Mouse (Mus musculus): Measurements from ENCODE around the gene Sirt6.

Sirt6 gene

DNA sequence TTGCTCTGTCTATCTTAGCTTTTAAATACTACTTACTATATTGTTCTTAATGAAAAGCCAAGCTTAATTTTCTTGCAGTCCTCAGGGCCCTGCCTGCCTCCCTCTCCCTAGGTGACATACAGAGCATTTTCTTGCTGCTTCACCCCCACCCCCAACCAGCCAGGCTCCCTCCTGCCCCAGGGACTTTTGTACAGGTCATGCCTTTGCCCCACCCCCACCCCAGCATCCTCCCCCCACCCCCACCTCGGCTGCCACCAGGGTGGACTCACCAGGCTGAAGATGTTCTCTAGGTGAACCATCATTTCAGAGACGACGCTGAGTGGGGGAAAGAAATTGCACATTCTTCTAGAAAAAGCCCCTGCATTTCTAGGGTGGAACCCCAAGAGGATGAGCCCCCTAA lies 29.3 kb downstream of the Sirt6 start:
- in situ Hi-C loops (cut with MboI; ENCODE audit: unreplicated experiment in 2 of 2) = no loop called here

DNA sequence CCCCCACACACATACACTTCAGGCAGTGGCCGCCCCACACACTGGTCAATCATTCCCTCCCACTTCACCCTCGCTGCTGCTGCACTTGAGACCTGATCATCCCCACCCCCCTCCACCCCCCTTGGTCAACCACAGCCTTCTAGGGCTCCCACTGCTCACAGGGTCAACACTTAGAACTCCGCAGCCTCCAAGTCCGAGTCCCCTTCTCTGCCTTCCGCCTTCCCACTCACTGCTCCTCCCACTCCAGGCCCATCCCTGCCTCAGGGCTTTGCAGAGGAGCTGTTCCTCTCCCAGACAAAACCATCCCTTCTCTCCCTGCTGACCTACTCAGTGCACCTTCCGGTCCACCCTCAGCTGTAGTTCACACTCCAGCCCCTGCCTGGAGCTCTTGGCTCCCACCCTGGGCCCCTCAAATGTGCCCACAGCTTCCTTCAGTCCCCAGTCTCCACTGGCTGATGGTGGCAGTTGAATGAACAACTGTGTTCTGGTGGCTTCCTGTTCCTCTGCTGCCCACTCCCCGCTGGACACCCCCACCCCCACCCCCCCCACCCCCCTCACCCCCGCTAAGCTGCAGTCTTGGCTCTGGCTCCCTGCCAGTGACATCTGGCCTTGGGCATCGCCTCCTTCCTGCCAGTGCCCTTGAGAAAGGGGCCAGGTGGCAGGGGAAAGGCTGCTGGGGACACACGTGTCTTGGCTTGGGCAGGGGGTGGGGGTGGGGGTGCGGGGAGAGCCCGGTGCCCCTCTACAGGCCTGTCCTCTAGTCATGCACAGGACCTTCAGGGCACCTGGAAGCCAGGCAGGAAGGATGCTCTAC lies 30.3 kb downstream of the Sirt6 start:
- in situ Hi-C loops (cut with MboI; ENCODE audit: unreplicated experiment in 2 of 2) = no loop called here

- in situ Hi-C loops (cut with MboI; ENCODE audit: unreplicated experiment in 2 of 2) = no loop called here
Measured at GRCm38 (mm10) chr10:81596611-81597010, 31.0 kb downstream of the Sirt6 start.

GRCm38 (mm10) chr10:81595599-81595998 lies 32.0 kb downstream of the Sirt6 start:
- in situ Hi-C loops (cut with MboI; ENCODE audit: unreplicated experiment in 2 of 2) = no loop called here

- in situ Hi-C loops (cut with MboI; ENCODE audit: unreplicated experiment in 2 of 2) = no loop called here
Measured at GRCm38 (mm10) chr10:81593935-81594334, 33.7 kb downstream of the Sirt6 start.

DNA sequence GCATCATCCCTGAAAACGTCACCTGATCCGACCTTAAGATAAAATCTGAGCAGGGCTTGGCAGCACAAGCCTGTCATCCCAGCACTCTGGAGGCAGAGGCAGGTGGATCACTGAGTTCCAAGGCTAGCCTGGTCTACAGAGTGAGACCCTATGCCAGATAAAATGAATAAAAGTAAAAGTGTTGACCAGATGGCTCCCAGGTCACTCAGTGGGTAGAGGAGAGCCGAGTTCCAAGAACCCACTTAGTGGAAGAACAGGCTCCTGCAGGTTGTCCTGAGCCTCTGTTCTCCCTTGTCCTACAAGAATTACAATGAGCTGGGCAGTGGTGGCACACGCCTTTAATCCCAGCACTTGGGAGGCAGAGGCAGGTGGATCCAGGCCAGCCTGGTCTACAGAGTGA lies 34.4 kb downstream of the Sirt6 start:
- in situ Hi-C loops (cut with MboI; ENCODE audit: unreplicated experiment in 2 of 2) = no loop called here

DNA sequence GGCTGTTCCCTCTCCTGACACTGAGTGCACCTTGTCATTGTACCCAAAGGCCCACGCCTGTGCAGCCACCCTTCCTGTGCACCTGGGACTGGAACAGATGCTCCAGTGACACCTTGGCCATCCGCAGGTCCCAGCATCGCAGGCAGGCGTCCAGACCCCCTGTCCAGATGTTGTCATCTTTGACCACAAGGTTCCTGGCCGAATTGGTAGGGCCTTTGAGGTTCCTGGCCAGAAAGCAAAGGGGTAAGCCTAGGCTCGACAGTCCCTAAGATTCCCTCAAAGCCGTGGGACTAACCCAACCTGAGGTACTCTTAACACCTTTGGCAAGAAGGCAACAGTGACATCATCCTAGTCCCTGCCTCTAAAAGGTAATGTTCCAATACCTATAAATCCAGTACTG lies 35.0 kb downstream of the Sirt6 start:
- in situ Hi-C loops (cut with MboI; ENCODE audit: unreplicated experiment in 2 of 2) = no loop called here

GRCm38 (mm10) chr10:81591846-81592245 lies 35.8 kb downstream of the Sirt6 start:
- in situ Hi-C loops (cut with MboI; ENCODE audit: unreplicated experiment in 2 of 2) = no loop called here

- in situ Hi-C loops (cut with MboI; ENCODE audit: unreplicated experiment in 2 of 2) = no loop called here
Measured at GRCm38 (mm10) chr10:81588739-81589138, 38.9 kb downstream of the Sirt6 start.

GRCm38 (mm10) chr10:81583347-81583746 lies 44.2 kb downstream of the Sirt6 start:
- in situ Hi-C loops (cut with MboI; ENCODE audit: unreplicated experiment in 2 of 2) = no loop called here

DNA sequence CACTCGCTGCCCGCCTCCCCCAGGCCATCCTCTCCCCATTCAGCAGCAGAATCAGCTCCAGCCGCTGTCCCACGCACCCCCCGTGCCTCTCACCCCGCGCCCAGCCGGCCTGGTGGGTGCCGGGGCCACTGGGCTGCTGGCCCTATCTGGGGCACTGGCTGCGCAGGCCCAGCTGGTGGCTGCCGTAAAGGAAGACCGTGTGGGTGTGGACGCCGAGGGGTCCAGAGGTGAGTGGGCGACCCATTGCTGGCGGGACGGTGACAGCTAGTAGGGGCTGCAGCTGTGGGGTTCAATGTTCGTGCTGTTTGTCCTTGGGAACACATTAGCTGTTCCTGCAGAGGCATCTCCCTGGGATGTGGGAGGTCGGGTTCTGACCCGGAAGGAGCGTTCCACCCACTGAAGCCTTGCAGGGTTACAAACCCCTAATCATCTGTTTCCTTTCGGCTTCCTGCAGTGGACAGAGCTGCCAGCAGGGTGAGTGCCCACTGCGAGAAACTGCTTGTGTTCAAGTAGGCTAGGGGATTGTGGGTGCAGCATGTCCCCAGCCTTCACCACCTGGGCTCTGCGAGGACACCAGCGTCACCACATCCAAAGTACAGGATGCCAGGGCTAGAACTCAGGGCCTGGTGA lies 47.0 kb downstream of the Sirt6 start:
- in situ Hi-C loops (cut with MboI; ENCODE audit: unreplicated experiment in 2 of 2) = no loop called here

GRCm38 (mm10) chr10:81579967-81580366 lies 47.6 kb downstream of the Sirt6 start:
- in situ Hi-C loops (cut with MboI; ENCODE audit: unreplicated experiment in 2 of 2) = no loop called here

GRCm38 (mm10) chr10:81575695-81576094 lies 51.9 kb downstream of the Sirt6 start:
- in situ Hi-C loops (cut with MboI; ENCODE audit: unreplicated experiment in 2 of 2) = no loop called here

DNA sequence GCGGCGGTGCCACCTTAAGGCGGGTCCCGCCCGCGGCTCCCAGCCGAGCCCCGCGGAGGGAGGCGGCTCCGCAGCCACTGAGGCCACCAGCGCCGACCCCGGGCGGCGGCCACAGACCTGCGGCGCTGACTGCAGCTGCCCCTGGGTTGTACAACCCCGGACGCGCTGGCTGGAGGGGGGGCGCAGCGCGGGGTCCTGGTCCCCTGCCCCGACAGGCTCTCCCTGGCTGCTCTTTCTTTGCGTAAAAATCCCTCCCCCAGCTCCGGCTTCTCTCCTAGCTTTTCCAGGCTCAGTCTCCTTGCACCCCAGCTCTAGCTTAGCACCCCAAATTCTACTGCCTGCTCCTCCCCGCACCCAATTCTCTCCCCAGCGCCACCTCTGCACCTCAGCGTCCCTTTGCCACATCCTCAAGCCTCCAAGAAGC lies 52.4 kb downstream of the Sirt6 start:
- in situ Hi-C loops (cut with MboI; ENCODE audit: unreplicated experiment in 2 of 2) = no loop called here

- in situ Hi-C loops (cut with MboI; ENCODE audit: unreplicated experiment in 2 of 2) = no loop called here
Measured at GRCm38 (mm10) chr10:81574081-81575056, 53.2 kb downstream of the Sirt6 start, which contains the start of gene Tle2. TSS of gene Tle2 (plus strand) at chr10:81574561.

DNA sequence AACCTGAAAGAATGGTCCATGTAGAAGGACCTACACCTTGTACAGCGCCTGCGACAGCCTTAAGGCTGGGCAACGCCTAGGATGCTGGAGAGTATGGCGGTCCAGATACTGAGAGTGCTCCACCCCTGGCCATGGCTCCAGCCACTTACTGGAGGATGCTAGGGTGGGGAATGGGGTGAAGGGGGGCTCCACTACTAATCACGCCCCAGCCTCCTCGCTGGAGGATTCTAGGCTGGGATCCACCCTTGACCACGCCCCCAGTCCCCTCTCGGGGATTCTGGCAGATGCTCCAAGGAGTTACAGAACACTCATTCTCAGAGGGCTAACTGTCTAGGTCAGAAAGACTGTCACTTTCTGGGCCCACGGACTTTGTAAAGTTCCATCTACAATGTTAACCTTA lies 54.6 kb downstream of the Sirt6 start:
- in situ Hi-C loops (cut with MboI; ENCODE audit: unreplicated experiment in 2 of 2) = no loop called here

GRCm38 (mm10) chr10:81572133-81572671 lies 55.4 kb downstream of the Sirt6 start:
- in situ Hi-C loops (cut with MboI; ENCODE audit: unreplicated experiment in 2 of 2) = no loop called here

All from v-Abl transformed pro-B cells (cell line).